Mouse (Mus musculus) heart, adult 2 months (tissue): ENCODE results near the gene Tcf7l1.

ENCODE experiments used
- CTCF ChIP-seq: fragments of 200-600 bp; IDR thresholded peaks from 2 replicates; pipeline ENCODE4 v1.8.1; 2022; ENCODE audit warnings: antibody characterized with exemption, mild to moderate bottlenecking, moderate library complexity
- EP300 ChIP-seq: fragments of 200-500 bp; IDR thresholded peaks from 2 replicates; pipeline ENCODE4 v1.6.1; 2011; ENCODE audit warnings: low read depth, low read length, control low read depth; ENCODE audit not compliant: insufficient read depth
- POLR2A ChIP-seq: fragments of 200-500 bp; IDR thresholded peaks from 2 replicates; pipeline ENCODE4 v1.6.1; 2011; ENCODE audit warnings: mild to moderate bottlenecking, low read depth, low read length, control low read depth; ENCODE audit not compliant: insufficient read depth

DNA sequence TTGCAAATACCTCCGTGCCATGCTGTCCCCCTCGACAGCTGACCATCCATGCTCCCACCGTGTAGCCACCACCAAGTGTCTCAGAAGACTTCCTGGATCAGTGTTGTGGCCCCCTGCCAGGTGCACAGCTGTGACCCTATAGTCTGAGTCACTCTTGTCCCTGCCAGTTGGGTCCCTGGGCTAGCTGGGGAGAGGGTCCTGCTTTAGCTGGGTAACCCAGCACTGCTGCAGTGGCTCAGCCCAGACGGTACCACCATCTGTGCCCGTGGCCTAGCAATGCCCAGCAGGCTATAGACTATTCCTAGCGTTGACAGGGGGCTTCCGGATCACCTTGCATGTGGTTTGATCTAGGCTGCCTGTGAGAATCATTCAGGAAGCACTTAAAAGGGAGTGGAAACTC lies 21.2 kb upstream of the Tcf7l1 start:
- TF ChIP-seq CTCF (no peak), POLR2A (no peak), EP300 (no peak)
